ENCODE assay signal across 5 mouse cellular contexts in the genomic region with DNA sequence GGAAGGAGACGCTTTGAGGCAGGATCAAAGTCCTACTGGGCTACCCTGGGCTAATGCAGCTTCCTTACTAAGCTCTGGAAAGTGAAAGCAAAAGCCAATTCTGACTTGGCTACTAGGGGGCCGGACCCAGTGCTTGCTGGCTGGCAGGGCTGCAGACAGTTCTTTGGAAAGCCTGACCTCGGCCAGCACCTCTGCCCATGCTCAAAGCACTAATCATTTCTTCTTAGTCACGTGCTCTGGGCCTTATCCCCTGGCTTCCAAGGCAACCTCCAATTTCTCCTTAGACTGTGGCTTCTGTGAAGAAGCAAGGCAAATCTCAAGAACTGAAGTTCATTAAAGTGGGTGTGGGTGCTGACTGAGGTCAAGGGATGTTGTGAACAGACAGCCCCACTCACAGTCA. TPM values are rescaled to one million over a fixed set of nuclear protein-coding genes. Genes with fewer than 3 reads are reported as not detected.
"Had no signal": no experiment of that assay in that cellular context is flagged by ENCODE, and none has a peak within 500 bp of the region (broad histone marks: within the 10 kb centered on the region; RNA-seq: fewer than 3 reads in every experiment).

No protein-coding gene starts in this region.

- H3K9me3 ChIP-seq: limb, embryonic 10.5 days; midbrain, embryonic 12.5 days had no signal

- H3K27me3 ChIP-seq: midbrain, embryonic 12.5 days had no signal

- H3K4me3 ChIP-seq: limb, embryonic 10.5 days; midbrain, embryonic 12.5 days had no signal

- ATAC-seq: midbrain, embryonic 16.5 days had no signal

- H3K9ac ChIP-seq: liver, embryonic 14.5 days; midbrain, embryonic 12.5 days had no signal

- H3K27ac ChIP-seq: limb, embryonic 10.5 days; liver, embryonic 14.5 days; midbrain, embryonic 12.5 days had no signal

- H3K36me3 ChIP-seq: limb, embryonic 10.5 days; midbrain, embryonic 12.5 days had no signal

- H3K4me2 ChIP-seq: midbrain, embryonic 12.5 days had no signal

- H3K4me1 ChIP-seq: midbrain, embryonic 12.5 days had no signal

RNA-seq across cellular contexts. Expression of a gene that starts 38.5 kb away (rescaled TPM):
- total RNA-seq: megakaryocyte-erythroid progenitor cell, adult 5-6 weeks had no signal
